Mouse (Mus musculus) liver, embryonic 16.5 days (tissue): ENCODE results near the gene Sclt1. TPM values are rescaled to one million over a fixed set of nuclear protein-coding genes. Genes with fewer than 3 reads are reported as not detected.

Experiments
- ATAC-seq: fragments of 200-750 bp; cut with Nextera tagmentation; 2 replicates; pipeline ENCODE4 v1.8.0; 2017; ENCODE audit warnings: low read depth, mild to moderate bottlenecking, moderate number of reproducible peaks, moderate library complexity
- H3K27ac ChIP-seq: fragments of 300-500 bp; sonication (generic); 2 replicates; pipeline ENCODE4 v1.5.1; 2014; ENCODE audit warnings: mild to moderate bottlenecking, low read length
- H3K27me3 ChIP-seq: fragments of 300-500 bp; sonication (generic); 2 replicates; pipeline ENCODE4 v1.6.1; 2014; ENCODE audit warnings: low read depth, low read length, mixed read lengths; ENCODE audit not compliant: control insufficient read depth, insufficient read depth
- H3K36me3 ChIP-seq: fragments of 300-500 bp; sonication (generic); 2 replicates; pipeline ENCODE4 v1.6.1; 2014; ENCODE audit warnings: mild to moderate bottlenecking; ENCODE audit not compliant: control insufficient read depth, insufficient read depth
- H3K4me1 ChIP-seq: fragments of 300-500 bp; sonication (generic); 2 replicates; pipeline ENCODE4 v1.6.1; 2014; ENCODE audit warnings: low read depth, low read length, mixed read lengths; ENCODE audit not compliant: control insufficient read depth
- H3K4me2 ChIP-seq: fragments of 300-500 bp; sonication (generic); 2 replicates; pipeline ENCODE4 v1.6.1; 2014; ENCODE audit warnings: low read depth, low read length, mixed read lengths
- H3K4me3 ChIP-seq: fragments of 300-500 bp; sonication (generic); 2 replicates; pipeline ENCODE4 v1.5.1; 2014; ENCODE audit warnings: low read depth, mild to moderate bottlenecking, low read length
- H3K9ac ChIP-seq: fragments of 300-500 bp; sonication (generic); 2 replicates; pipeline ENCODE4 v1.6.1; 2014; ENCODE audit warnings: low read depth, low read length
- H3K9me3 ChIP-seq: fragments of 300-500 bp; sonication (generic); replicated peaks from 2 replicates; pipeline ENCODE4 v1.6.1; 2016; ENCODE audit warnings: low read length; ENCODE audit not compliant: control insufficient read depth
- WGBS: fragments of 180-500 bp; shearing (Covaris S2); extraction: QIAGEN DNeasy Blood & Tissue Kit; methylation state at CpG from one replicate; pipeline ENCODE4 v1.1.7; 2014; ENCODE audit not compliant: insufficient replicate concordance; 5-methylcytosine and 5-hydroxymethylcytosine counted together
- polyA plus RNA-seq: library from polyadenylated mRNA; unstranded; fragments of >200 nt; fragmentation: Nextera tagmentation; extraction: Ambion mirVana; gene quantifications from 2 replicates; pipeline ENCODE4 v1.2.1, GENCODE M21; 2015

Gene Sclt1
- polyA plus RNA-seq, 1 experiment from 2014 or later: 4.2 TPM

GRCm38 (mm10) chr3:41613706-41614105 is 128.6 kb downstream of the Sclt1 start:
- H3K9me3 ChIP-seq: no peaks in the 10 kb centered on the region
- no peaks in the 10 kb centered on the region for H3K27me3 ChIP-seq
- no peak overlapping the region for H3K27ac ChIP-seq
- peaks cover 39% of the 10 kb centered on the region for H3K36me3 ChIP-seq
- H3K4me1 ChIP-seq: no peaks in the 10 kb centered on the region
- H3K9ac ChIP-seq: no peak overlapping the region
- WGBS: 87% methylated on average over 9 of the region's 9 CpGs
- no peak overlapping the region for H3K4me3 ChIP-seq
- H3K4me2 ChIP-seq: no peak overlapping the region
- no peak for ATAC-seq

- H3K9me3 ChIP-seq: no peaks in the 10 kb centered on the region
- no peak for ATAC-seq
- H3K4me3 ChIP-seq: no peak overlapping the region
- no peak overlapping the region for H3K9ac ChIP-seq
- 83% methylated on average over 3 of the region's 3 CpGs for WGBS
- no peaks in the 10 kb centered on the region for H3K27me3 ChIP-seq
- H3K36me3 ChIP-seq: peaks cover 39% of the 10 kb centered on the region
- no peak overlapping the region for H3K27ac ChIP-seq
- no peak overlapping the region for H3K4me2 ChIP-seq
- H3K4me1 ChIP-seq: no peaks in the 10 kb centered on the region; the same call in 1 of the 2 replicates
Observed at GRCm38 (mm10) chr3:41612211-41612610, 130.1 kb downstream of the Sclt1 start.

- no peak overlapping the region for H3K4me3 ChIP-seq
- no peaks in the 10 kb centered on the region for H3K9me3 ChIP-seq
- peaks cover 40% of the 10 kb centered on the region for H3K36me3 ChIP-seq
- no peak overlapping the region for H3K4me2 ChIP-seq
- no peak overlapping the region for H3K27ac ChIP-seq
- H3K9ac ChIP-seq: no peak overlapping the region
- no peak for ATAC-seq
- H3K27me3 ChIP-seq: no peaks in the 10 kb centered on the region
- H3K4me1 ChIP-seq: no peaks in the 10 kb centered on the region; the same call in none of the 2 replicates
- 72% methylated on average over 5 of the region's 5 CpGs for WGBS
Observed at GRCm38 (mm10) chr3:41609071-41609470, 133.2 kb downstream of the Sclt1 start.

- no peaks in the 10 kb centered on the region for H3K27me3 ChIP-seq
- WGBS: 89% methylated on average over 8 of the region's 8 CpGs
- H3K4me3 ChIP-seq: no peak overlapping the region
- no peak for ATAC-seq
- no peaks in the 10 kb centered on the region for H3K9me3 ChIP-seq
- H3K4me1 ChIP-seq: no peaks in the 10 kb centered on the region; the same call in none of the 2 replicates
- no peak overlapping the region for H3K9ac ChIP-seq
- H3K36me3 ChIP-seq: peaks cover 31% of the 10 kb centered on the region
- no peak overlapping the region for H3K27ac ChIP-seq
- no peak overlapping the region for H3K4me2 ChIP-seq
Observed at GRCm38 (mm10) chr3:41607467-41607866, 134.8 kb downstream of the Sclt1 start.

GRCm38 (mm10) chr3:41607050-41607449 is 135.3 kb downstream of the Sclt1 start:
- Histone ChIP-seq H3K4me2 (no peak overlapping the region), H3K9ac (no peak overlapping the region), H3K36me3 (peaks cover 29% of the 10 kb centered on the region), H3K4me1 (no peaks in the 10 kb centered on the region; the same call in none of the 2 replicates), H3K9me3 (no peaks in the 10 kb centered on the region), H3K27me3 (no peaks in the 10 kb centered on the region), H3K27ac (no peak overlapping the region), H3K4me3 (no peak overlapping the region)
- no peak for ATAC-seq
- WGBS: 86% methylated on average over 9 of the region's 9 CpGs

- H3K27ac ChIP-seq: no peak overlapping the region
- ATAC-seq: no peak
- peaks cover 21% of the 10 kb centered on the region for H3K36me3 ChIP-seq
- H3K9ac ChIP-seq: no peak overlapping the region
- H3K27me3 ChIP-seq: no peaks in the 10 kb centered on the region
- H3K4me2 ChIP-seq: no peak overlapping the region
- no peaks in the 10 kb centered on the region; the same call in none of the 2 replicates for H3K4me1 ChIP-seq
- WGBS: 79% methylated on average over 4 of the region's 4 CpGs
- no peaks in the 10 kb centered on the region for H3K9me3 ChIP-seq
- H3K4me3 ChIP-seq: no peak overlapping the region
Observed at GRCm38 (mm10) chr3:41606330-41606664, 136.0 kb downstream of the Sclt1 start.

- WGBS: 77% methylated on average over 13 of the region's 13 CpGs
- no peaks in the 10 kb centered on the region for H3K9me3 ChIP-seq
- no peak overlapping the region for H3K4me2 ChIP-seq
Observed at GRCm38 (mm10) chr3:41605601-41606329, 136.5 kb downstream of the Sclt1 start.

GRCm38 (mm10) chr3:41604629-41605321 is 137.5 kb downstream of the Sclt1 start:
- Histone ChIP-seq H3K36me3 (peaks cover 15% of the 10 kb centered on the region), H3K9me3 (no peaks in the 10 kb centered on the region), H3K27me3 (no peaks in the 10 kb centered on the region), H3K9ac (no peak overlapping the region), H3K4me1 (no peaks in the 10 kb centered on the region; the same call in none of the 2 replicates), H3K4me3 (no peak overlapping the region), H3K27ac (no peak overlapping the region), H3K4me2 (no peak overlapping the region)
- peak; percentile 54; the same call in 1 of the 2 replicates for ATAC-seq
- 51% methylated on average over 12 of the region's 12 CpGs for WGBS

More at GRCm38 (mm10) chr3:41605601-41606329, 136.5 kb downstream of the Sclt1 start:
- Histone ChIP-seq H3K4me1 (no peaks in the 10 kb centered on the region; the same call in none of the 2 replicates), H3K9ac (no peak overlapping the region), H3K27me3 (no peaks in the 10 kb centered on the region), H3K27ac (no peak overlapping the region), H3K4me3 (no peak overlapping the region), H3K36me3 (peaks cover 17% of the 10 kb centered on the region)
- no peak for ATAC-seq

GRCm38 (mm10) chr3:41603470-41604019 is 138.8 kb downstream of the Sclt1 start:
- Histone ChIP-seq H3K27ac (no peak overlapping the region), H3K36me3 (peaks cover 13% of the 10 kb centered on the region), H3K27me3 (no peaks in the 10 kb centered on the region), H3K4me2 (no peak overlapping the region), H3K4me3 (no peak overlapping the region), H3K9me3 (no peaks in the 10 kb centered on the region), H3K4me1 (no peaks in the 10 kb centered on the region; the same call in none of the 2 replicates), H3K9ac (no peak overlapping the region)
- no peak for ATAC-seq
- 65% methylated on average over 5 of the region's 5 CpGs for WGBS
